Comparison of ENCODE assay signal across 17 mouse cellular contexts in genomic region chr13:90984073-90984472, GRCm38 (mm10).
"Had no signal": no experiment of that assay in that cellular context is flagged by ENCODE, and none has a peak within 500 bp of the region (broad histone marks: within the 10 kb centered on the region; RNA-seq: fewer than 3 reads in every experiment).

No protein-coding gene starts in this region.

- H3K4me2 ChIP-seq: lung, embryonic 14.5 days; midbrain, embryonic 12.5 days; midbrain, embryonic 15.5 days; neural tube, embryonic 13.5 days; neural tube, embryonic 15.5 days; stomach, embryonic 15.5 days had no signal

- H3K4me3 ChIP-seq: midbrain, embryonic 10.5 days; midbrain, embryonic 12.5 days; midbrain, embryonic 15.5 days; myocyte; neural tube, embryonic 13.5 days; neural tube, embryonic 15.5 days; stomach, embryonic 15.5 days had no signal

- H3K27ac ChIP-seq: liver, embryonic 14.5 days; midbrain, embryonic 10.5 days; midbrain, embryonic 12.5 days; midbrain, embryonic 15.5 days; neural tube, embryonic 13.5 days; neural tube, embryonic 15.5 days; stomach, embryonic 15.5 days; stomach, postnatal 0 days had no signal

- H3K36me3 ChIP-seq: midbrain, embryonic 10.5 days; midbrain, embryonic 12.5 days; midbrain, embryonic 15.5 days; neural tube, embryonic 13.5 days; neural tube, embryonic 15.5 days; stomach, embryonic 15.5 days had no signal

- H3K27me3 ChIP-seq: midbrain, embryonic 12.5 days; midbrain, embryonic 15.5 days; neural tube, embryonic 13.5 days; neural tube, embryonic 15.5 days; stomach, embryonic 15.5 days had no signal

- H3K9me3 ChIP-seq: midbrain, embryonic 10.5 days; midbrain, embryonic 12.5 days; midbrain, embryonic 15.5 days; neural tube, embryonic 13.5 days; neural tube, embryonic 15.5 days; stomach, embryonic 15.5 days had no signal

- ATAC-seq: midbrain, embryonic 15.5 days had no signal

- H3K4me1 ChIP-seq: midbrain, embryonic 10.5 days; midbrain, embryonic 12.5 days; midbrain, embryonic 15.5 days; neural tube, embryonic 13.5 days; neural tube, embryonic 15.5 days; stomach, embryonic 15.5 days had no signal

- DNase-seq: lung, adult 18-20 months; lung, postnatal 10 days; lung, postnatal 4 days; right cerebral cortex, postnatal 14 days; thymus, adult 2 months; thymus, postnatal 14 days; thymus, postnatal 36 days had no signal

- H3K9ac ChIP-seq: liver, embryonic 14.5 days; lung, embryonic 14.5 days; midbrain, embryonic 12.5 days; midbrain, embryonic 15.5 days; neural tube, embryonic 13.5 days; neural tube, embryonic 15.5 days; stomach, embryonic 15.5 days had no signal
